Mouse (Mus musculus): Measurements from ENCODE around the gene Wfdc9.

DNA sequence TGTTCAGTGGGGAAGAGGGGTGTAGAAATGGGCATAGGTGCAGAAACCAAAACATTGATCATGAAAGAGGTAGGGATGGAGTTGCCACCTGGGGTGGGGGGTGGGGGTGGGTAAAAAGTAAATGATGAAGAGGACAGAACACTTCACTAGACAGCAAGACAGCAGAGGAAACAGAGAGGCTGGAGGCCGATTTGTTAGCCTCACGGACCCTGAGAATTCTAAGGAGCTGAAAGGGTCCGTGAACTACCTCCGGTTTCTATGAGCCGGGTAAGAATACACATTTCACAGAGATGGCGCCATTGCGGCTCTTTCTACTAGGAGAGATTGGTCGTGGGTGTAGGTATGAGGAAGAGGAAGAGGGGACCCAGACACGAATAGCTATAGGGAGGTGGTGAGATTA lies at the start of gene Wfdc9:
- TF ChIP-seq CTCF (IDR thresholded peaks at IDR 0.05; ENCODE audit: control insufficient read depth, insufficient read depth, insufficient replicate concordance, low read depth, low read length): no peak
- TF ChIP-seq POLR2A (IDR thresholded peaks at IDR 0.05; ENCODE audit: control insufficient read depth, low read depth, low read length): no peak

All from testis, adult 2 months (tissue).